Mouse (Mus musculus) heart, embryonic 11.5 days (tissue): Measurements from ENCODE around the gene Ikbke. TPM values are rescaled to one million over a fixed set of nuclear protein-coding genes. Genes with fewer than 3 reads are reported as not detected.

Source experiments
- ATAC-seq: fragments of 200-750 bp; cut with Nextera tagmentation; replicated peaks from 2 replicates; pipeline ENCODE4 v1.8.0; 2017; ENCODE audit warnings: moderate library complexity; ENCODE audit not compliant: insufficient number of reproducible peaks, low FRiP score, low TSS enrichment
- H3K27ac ChIP-seq: fragments of 300-500 bp; sonication (generic); 2 replicates; pipeline ENCODE4 v1.5.1; 2014; ENCODE audit warnings: mild to moderate bottlenecking, low read depth, low read length
- H3K27me3 ChIP-seq: fragments of 300-500 bp; sonication (generic); 2 replicates; pipeline ENCODE4 v1.6.1; 2014; ENCODE audit warnings: mild to moderate bottlenecking, low read length, mixed read lengths; ENCODE audit not compliant: control insufficient read depth, insufficient read depth
- H3K36me3 ChIP-seq: fragments of 300-500 bp; sonication (generic); 2 replicates; pipeline ENCODE4 v1.6.1; 2014; ENCODE audit warnings: mild to moderate bottlenecking, low read length, moderate library complexity, mixed read lengths; ENCODE audit not compliant: control insufficient read depth, insufficient read depth
- H3K4me1 ChIP-seq: fragments of 300-500 bp; sonication (generic); 2 replicates; pipeline ENCODE4 v1.6.1; 2014; ENCODE audit warnings: low read length; ENCODE audit not compliant: control insufficient read depth, insufficient read depth
- H3K4me2 ChIP-seq: fragments of 300-500 bp; sonication (generic); 2 replicates; pipeline ENCODE4 v1.6.1; 2014; ENCODE audit warnings: mild to moderate bottlenecking, moderate library complexity
- H3K4me3 ChIP-seq: fragments of 300-500 bp; sonication (generic); 2 replicates; pipeline ENCODE4 v1.5.1; 2014; ENCODE audit warnings: low read depth, low read length
- H3K9ac ChIP-seq: fragments of 300-500 bp; sonication (generic); 2 replicates; pipeline ENCODE4 v1.6.1; 2014; ENCODE audit warnings: mild to moderate bottlenecking, low read depth, low read length, moderate library complexity
- H3K9me3 ChIP-seq: fragments of 300-500 bp; sonication (generic); replicated peaks from 2 replicates; pipeline ENCODE4 v1.6.1; 2016; ENCODE audit warnings: low read length; ENCODE audit not compliant: control insufficient read depth
- WGBS: fragments of 180-500 bp; shearing (Covaris S2); extraction: QIAGEN DNeasy Blood & Tissue Kit; methylation state at CpG from one replicate; pipeline ENCODE4 v1.1.7; 2014; ENCODE audit not compliant: insufficient replicate concordance; 5-methylcytosine and 5-hydroxymethylcytosine counted together
- polyA plus RNA-seq: library from polyadenylated mRNA; unstranded; fragments of >200 nt; fragmentation: Nextera tagmentation; extraction: Ambion mirVana; gene quantifications from 2 replicates; pipeline ENCODE4 v1.2.1, GENCODE M21; 2014

Gene Ikbke
- polyA plus RNA-seq, 1 experiment from 2014 or later = 2.4 TPM

DNA sequence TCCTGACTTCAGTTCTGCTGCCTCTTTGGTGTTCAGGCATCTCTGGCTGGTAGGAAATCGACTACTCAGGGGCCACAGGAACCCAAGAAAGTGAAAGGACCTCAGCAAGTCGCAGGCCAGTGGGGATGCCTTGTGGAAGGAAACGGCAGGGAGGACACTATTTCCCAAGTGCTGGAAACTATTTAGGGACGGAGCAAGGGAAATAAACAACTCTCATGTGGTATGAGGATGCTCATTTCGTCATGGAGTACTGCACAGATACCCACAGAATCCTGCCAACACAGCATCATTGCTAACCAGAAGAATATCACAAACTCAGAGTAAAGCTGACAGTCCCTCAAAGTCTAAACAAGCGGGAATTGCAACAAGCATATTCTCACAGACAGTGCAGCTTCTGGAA, 36.5 kb downstream of the Ikbke start:
- peaks cover 47% of the 10 kb centered on the region for H3K4me1 ChIP-seq
- H3K36me3 ChIP-seq = no peaks in the 10 kb centered on the region
- H3K9me3 ChIP-seq = no peaks in the 10 kb centered on the region
- H3K27me3 ChIP-seq = peaks cover 14% of the 10 kb centered on the region
- no peak overlapping the region for H3K27ac ChIP-seq
- no peak for ATAC-seq
- peak overlapping the region; percentile 97; the same call in 1 of the 2 replicates for H3K4me2 ChIP-seq
- H3K4me3 ChIP-seq = no peak overlapping the region
- no peak overlapping the region for H3K9ac ChIP-seq
- 52% methylated on average over 6 of the region's 6 CpGs for WGBS

GRCm38 (mm10) chr1:131239576-131240193, 39.7 kb downstream of the Ikbke start:
- Histone ChIP-seq H3K9ac (no peak overlapping the region), H3K27ac (no peak overlapping the region), H3K4me2 (no peak overlapping the region), H3K9me3 (no peaks in the 10 kb centered on the region), H3K36me3 (no peaks in the 10 kb centered on the region), H3K4me1 (peaks cover 35% of the 10 kb centered on the region), H3K4me3 (no peak overlapping the region), H3K27me3 (peaks cover 9% of the 10 kb centered on the region)
- no peak for ATAC-seq
- 63% methylated on average over 12 of the region's 12 CpGs for WGBS

- H3K9me3 ChIP-seq = no peaks in the 10 kb centered on the region
- no peak overlapping the region for H3K4me3 ChIP-seq
- no peak for ATAC-seq
- peaks cover 7% of the 10 kb centered on the region for H3K27me3 ChIP-seq
- peaks cover 34% of the 10 kb centered on the region for H3K4me1 ChIP-seq
- WGBS = 55% methylated on average over 8 of the region's 8 CpGs
- no peak overlapping the region for H3K4me2 ChIP-seq
- no peaks in the 10 kb centered on the region for H3K36me3 ChIP-seq
- H3K27ac ChIP-seq = no peak overlapping the region
- no peak overlapping the region for H3K9ac ChIP-seq
Observed at GRCm38 (mm10) chr1:131238931-131239381, 40.5 kb downstream of the Ikbke start.

DNA sequence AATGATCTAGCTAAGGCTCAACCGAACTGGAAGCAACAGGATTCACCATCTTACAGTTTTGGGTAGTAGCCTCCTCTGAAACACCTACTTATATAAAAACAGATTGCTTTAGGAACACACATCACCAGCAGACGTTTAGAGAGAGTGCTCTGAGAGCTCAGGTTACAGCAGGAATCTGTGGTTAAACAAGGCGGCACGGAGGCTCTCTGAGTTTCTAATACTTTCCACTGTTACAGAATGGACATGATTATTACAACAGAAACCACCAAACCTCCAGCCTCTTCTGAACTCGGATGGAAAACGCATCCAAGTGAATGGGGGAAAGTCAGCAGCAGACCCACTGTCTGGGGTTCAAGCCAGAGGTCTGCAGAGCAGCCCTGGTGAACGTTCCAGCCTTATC, 43.3 kb downstream of the Ikbke start:
- H3K27me3 ChIP-seq = no peaks in the 10 kb centered on the region
- H3K9ac ChIP-seq = no peak overlapping the region
- WGBS = 46% methylated on average over 7 of the region's 7 CpGs
- no peak for ATAC-seq
- H3K4me1 ChIP-seq = peaks cover 40% of the 10 kb centered on the region
- H3K36me3 ChIP-seq = no peaks in the 10 kb centered on the region
- H3K27ac ChIP-seq = no peak overlapping the region
- H3K4me2 ChIP-seq = no peak overlapping the region
- H3K4me3 ChIP-seq = no peak overlapping the region
- no peaks in the 10 kb centered on the region for H3K9me3 ChIP-seq

GRCm38 (mm10) chr1:131233527-131233926, 45.9 kb downstream of the Ikbke start:
- Histone ChIP-seq H3K27ac (peak overlapping the region; percentile 92), H3K4me2 (peak overlapping the region; percentile 70), H3K36me3 (no peaks in the 10 kb centered on the region), H3K27me3 (no peaks in the 10 kb centered on the region), H3K9me3 (no peaks in the 10 kb centered on the region), H3K9ac (peak overlapping the region; percentile 69), H3K4me1 (peaks cover 46% of the 10 kb centered on the region), H3K4me3 (peak overlapping the region; percentile 47)
- 11% methylated on average over 12 of the region's 12 CpGs for WGBS
- peak; percentile 52 for ATAC-seq

GRCm38 (mm10) chr1:131228659-131229058, 50.7 kb downstream of the Ikbke start:
- H3K9ac ChIP-seq = no peak overlapping the region
- peak overlapping the region; percentile 64 for H3K27ac ChIP-seq
- H3K27me3 ChIP-seq = no peaks in the 10 kb centered on the region
- no peak overlapping the region for H3K4me3 ChIP-seq
- no peak for ATAC-seq
- 52% methylated on average over 5 of the region's 5 CpGs for WGBS
- peak overlapping the region; percentile 45 for H3K4me2 ChIP-seq
- peaks cover 41% of the 10 kb centered on the region for H3K4me1 ChIP-seq
- H3K9me3 ChIP-seq = no peaks in the 10 kb centered on the region
- H3K36me3 ChIP-seq = no peaks in the 10 kb centered on the region

- H3K4me1 ChIP-seq = peaks cover 36% of the 10 kb centered on the region
Observed at GRCm38 (mm10) chr1:131228225-131228624, 51.2 kb downstream of the Ikbke start.

DNA sequence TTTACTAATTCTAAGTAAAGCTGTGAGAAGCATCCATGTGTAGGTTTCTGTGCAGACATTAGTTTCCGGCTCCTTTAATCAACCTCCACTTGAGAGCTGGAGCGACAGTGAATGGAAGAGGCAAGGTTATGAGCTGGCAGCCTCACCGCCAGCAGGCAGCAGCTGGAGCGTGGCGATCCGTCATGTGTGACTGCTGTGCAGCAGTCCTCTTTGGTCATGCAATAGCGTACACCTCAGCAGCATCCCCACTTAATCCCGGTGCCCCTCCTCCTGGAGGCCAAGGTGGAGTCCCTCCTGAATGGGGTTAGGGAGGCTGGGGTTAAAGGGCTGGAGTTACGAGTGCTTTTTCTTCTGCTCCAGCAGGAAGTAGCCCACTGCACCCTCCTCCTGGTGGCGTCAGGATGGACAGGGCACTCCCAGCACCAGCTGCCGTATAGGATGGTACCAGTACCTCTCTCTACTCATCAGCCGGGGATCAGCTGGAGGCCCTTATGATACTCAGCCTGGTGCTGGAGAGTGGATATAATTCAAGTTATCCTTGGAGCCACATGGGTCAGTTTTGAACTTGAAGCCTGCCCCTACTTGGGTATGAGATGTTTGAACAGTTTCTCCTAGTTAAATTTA, 54.4 kb downstream of the Ikbke start:
- H3K4me1 ChIP-seq = peaks cover 23% of the 10 kb centered on the region
- no peaks in the 10 kb centered on the region for H3K27me3 ChIP-seq
- no peak overlapping the region for H3K4me2 ChIP-seq
- no peak overlapping the region for H3K9ac ChIP-seq
- no peak overlapping the region for H3K4me3 ChIP-seq
- ATAC-seq = no peak
- no peaks in the 10 kb centered on the region for H3K9me3 ChIP-seq
- 61% methylated on average over 12 of the region's 12 CpGs for WGBS
- no peak overlapping the region for H3K27ac ChIP-seq
- H3K36me3 ChIP-seq = no peaks in the 10 kb centered on the region; the same call in 1 of the 2 replicates

More at GRCm38 (mm10) chr1:131228225-131228624, 51.2 kb downstream of the Ikbke start:
- Histone ChIP-seq H3K9ac (no peak overlapping the region), H3K4me3 (no peak overlapping the region), H3K9me3 (no peaks in the 10 kb centered on the region), H3K27me3 (no peaks in the 10 kb centered on the region), H3K4me2 (peak overlapping the region; percentile 45), H3K27ac (peak overlapping the region; percentile 64), H3K36me3 (no peaks in the 10 kb centered on the region; the same call in 1 of the 2 replicates)
- WGBS = 35% methylated on average over 7 of the region's 7 CpGs
- ATAC-seq = peak; percentile 62; the same call in 1 of the 2 replicates
